Mouse (Mus musculus) liver (tissue): ENCODE measurements at regions not wholly inside any gene's neighbourhood (a gene's known extent, or its start where the extent isn't known, plus 50 kb on each side); places are given as distances from the start of the nearest gene placed in this dataset.

Experiments
- DNase-seq: peaks from one replicate; pipeline ENCODE4 v3.0.0-alpha.2; 2020; ENCODE audit warnings: mixed read lengths

DNA sequence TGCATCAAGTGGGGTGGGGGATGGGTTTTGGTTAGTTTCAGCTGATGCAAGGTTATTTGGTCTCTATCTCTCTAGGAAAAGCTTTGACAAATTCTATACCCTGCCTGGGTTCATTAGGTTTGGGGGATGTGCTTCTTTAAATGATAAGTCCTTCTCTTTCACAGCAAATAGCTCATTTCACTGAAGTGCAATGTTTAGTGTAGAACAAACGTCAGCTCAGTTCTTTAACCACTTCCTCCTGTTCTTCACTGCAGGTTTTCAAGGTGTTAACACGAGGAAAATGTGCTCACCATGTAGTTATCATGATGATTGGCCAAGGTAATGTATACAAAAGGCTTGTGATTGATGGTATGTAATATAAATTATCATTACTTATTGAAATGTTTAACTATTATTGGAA lies 659.5 kb upstream of the A1bg start:
- no peak for DNase-seq

DNA sequence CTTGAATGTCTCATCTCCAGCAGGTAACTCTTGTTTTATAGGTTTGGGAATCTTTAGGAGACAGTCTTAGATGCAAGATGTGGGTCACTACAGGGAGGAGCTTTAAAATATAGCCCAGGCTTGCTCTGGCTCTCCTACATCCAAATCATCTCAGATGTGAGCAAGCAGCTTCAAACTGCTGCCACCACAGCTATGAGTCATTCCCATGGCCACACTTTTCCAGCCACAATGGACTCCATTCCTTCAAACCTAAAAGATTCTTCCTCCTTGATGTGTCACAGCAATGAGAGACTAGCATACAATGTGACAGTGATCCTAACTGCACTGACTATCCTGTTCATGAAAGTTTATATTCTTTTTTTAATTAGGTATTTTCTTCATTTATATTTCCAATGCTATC lies 640.5 kb upstream of the A1bg start:
- DNase-seq: no peak

DNA sequence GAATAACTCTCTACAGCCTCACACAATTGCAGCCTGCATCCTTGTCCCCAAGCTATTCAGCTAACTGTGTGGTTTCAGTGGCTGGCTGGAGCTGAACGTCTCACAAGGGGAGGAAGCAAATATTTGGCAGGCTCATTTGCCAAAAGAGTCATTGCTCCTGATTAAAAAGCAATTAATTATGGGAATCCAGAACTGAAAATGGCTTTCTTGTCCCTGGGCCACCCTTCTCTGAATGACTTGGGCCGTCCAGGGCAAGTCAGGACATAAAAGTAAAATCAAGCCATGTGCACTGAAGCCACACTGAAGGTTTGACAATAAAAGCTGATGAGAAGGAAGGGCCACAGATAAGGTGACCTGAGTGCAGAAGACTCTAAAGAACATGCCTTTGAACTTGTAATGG lies 639.4 kb upstream of the A1bg start:
- DNase-seq: no peak

DNA sequence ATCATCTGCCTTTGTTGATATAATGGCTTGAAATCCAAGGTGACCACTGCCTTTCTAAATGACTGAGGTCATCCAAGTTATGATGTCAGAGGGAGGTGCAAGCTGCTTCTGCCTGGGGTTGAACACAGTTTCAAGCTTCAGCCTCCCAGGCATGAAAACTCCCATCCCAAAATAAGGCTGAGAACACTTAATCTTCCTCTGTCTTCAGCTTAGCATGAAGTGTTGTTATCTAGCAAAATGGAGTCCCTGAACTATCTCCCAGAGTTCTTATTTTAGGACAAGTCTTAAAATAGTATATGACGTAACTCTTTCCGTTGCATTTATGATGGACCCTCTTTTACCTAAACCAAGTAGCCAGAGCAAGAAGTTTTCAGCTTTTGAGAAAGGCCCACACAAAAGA lies 631.1 kb upstream of the A1bg start:
- no peak for DNase-seq

DNA sequence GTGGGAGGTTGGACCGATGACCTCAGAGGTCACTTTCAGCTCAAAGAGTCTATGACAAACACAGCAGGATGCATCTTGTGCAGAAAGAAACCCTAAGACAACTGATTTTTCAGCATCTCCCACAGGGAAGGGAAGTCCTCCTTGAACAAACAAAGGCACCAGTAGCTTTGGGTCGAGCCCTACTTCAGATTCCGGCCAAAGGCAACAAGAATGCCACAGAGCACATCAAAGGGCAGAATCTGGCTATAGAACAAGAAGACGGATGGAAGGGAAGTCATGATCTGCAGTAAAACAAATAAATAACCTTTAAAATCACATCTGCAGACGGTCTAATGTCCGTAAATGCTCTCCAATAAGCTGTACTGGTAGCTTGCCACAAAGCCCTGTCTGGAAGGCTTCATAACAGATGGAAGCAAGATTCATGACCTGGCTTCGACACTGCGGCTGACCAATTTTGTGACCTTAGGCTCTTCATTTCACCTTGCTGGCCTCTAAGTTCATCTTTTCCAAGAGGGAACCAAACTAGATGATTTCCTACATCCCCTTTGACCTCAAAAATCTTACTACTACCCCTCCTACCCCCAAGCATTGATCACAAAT lies 630.4 kb upstream of the A1bg start:
- DNase-seq: no peak

DNA sequence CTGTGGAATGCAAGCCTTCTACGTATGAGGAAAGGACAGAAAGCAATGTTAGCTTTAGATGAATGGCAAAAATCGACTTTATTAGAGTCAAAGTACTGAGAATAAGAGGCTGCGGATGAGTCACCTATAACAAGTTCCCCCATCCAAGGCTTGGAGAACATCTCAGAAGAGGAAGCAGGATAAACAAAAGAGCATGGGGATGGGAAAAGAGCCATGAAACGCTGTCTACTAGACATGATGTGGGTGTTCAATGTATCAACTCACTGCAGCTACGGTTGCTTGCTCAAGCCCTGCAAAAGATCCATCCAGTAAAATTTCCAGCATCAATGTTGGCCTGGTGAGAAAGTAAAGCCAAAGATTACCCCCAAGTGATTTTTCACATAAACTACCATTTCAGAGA lies 628.4 kb upstream of the A1bg start:
- no peak for DNase-seq

DNA sequence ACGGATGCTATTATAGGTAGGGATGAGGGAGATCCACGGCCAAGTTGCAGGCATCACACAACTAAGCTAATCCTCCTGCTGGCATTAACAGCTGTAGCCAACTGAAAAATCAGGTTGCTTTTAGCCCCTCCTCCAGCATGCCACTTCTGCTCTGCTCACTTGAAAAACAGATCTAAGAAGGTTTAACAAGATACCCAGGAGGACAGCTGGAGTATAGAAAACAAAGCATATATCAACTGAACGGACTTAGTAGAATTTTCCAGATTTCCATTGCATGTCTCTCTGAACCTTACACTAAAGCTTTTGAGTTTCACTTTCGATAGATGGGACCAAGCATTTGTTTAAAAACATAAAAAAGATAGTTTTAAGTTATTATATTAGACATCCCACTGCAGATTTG lies 625.6 kb upstream of the A1bg start:
- no peak for DNase-seq

DNA sequence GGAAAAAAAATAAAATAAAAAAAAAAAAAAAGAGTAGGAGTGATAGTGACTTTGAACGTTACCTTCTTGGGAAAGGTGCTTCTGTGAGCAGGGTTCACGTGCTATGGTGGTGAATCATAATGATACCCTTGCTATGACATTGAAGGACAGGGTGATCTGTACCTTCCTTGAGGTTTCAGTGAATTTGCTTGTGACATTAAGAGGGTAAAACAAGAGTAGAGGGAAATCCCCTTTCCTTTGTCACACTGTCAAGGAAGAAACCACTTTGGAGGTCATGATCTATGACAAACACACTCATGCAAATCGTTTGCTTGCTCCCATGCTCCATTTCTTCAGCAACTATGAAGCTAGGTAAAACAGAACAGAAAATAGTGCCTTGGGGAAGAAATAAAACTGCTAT lies 623.8 kb upstream of the A1bg start:
- no peak for DNase-seq

DNA sequence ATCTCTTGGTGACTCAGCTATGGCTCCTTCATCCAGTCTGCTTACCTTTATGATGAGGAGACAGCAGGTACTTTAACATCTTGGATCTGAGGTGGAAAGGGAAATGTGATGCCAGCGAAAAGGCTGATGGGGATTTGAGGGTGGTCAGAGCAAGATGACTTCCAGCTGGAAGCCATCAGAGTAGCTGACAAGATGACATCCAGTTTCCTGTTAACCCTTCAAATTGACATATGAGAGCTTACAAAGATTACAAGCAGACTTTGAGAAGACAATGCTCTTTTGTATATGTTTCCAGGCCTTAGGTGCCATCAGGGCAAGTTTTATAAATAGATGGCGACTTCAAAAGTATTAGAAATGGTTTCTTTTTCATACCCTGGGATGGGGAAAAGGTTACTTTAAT lies 621.3 kb upstream of the A1bg start:
- no peak for DNase-seq

DNA sequence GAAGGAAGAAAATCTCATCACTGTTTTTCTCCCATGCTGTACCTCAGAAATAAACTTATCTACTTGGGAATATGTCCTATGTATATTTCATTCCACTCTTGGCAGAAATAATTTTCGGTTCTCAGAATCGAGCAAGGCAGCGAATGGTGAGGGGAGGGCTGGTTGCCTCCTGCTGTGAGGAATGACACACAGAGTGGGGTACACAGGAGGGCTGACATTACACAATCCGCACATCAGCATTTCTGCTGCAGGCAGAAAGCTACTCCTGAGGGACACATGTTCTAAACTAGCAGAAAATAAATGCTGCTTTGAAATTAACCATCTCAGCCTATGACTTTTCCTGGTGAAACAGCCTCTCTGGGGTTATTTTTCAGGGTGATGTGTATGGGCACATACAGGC lies 618.8 kb upstream of the A1bg start:
- no peak for DNase-seq

DNA sequence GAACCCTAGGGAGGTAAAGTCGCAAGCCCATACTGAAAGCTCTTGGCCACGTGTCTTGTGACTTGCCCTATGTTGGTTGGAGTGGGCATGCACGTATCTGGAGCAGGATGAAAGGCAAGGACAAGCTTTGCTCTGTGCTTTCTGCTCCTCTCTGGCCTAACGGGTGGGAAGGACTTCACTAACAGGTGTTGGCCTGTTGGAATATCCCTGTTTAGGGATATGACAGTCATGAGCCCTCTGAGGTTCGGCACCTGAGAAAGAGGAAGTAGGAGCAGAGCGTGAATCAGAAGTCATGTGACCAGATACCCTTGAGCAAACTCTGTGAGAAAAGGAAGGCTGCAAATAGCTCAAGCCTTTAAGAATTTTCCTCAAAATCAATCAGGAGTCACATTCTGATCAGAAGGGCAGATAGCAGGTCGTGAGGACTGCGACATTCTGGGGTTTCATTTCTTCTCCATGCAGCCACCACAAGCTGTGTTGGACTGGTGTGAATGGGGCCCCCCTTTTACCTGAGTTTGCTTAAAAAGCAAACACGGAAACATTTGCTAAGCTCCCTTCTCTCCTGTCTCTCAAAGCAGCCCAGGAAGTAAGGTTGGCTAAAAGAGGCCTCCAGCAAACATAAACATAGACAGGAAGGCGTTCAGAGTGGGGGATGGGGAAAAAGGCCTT lies 618.1 kb upstream of the A1bg start:
- DNase-seq: no peak

DNA sequence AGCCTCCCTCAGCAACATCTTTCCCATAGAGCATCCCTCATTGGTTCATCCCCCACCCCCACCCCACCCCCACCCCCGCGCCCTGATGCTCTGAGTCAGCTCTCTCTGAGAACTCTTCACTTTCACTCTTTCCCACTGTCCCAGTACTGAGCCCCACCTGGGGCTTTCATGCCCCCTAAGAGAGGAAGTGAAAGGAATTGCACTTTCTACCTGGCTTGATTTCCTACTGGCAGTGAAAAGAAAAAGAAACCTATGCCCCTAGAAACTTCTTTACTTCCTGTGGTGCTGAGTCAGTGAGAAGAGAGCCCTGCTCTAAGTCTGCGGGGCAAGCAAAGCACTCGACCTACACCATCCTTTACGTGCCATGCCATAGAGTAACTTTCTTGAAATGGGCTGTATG lies 616.1 kb upstream of the A1bg start:
- DNase-seq: no peak

DNA sequence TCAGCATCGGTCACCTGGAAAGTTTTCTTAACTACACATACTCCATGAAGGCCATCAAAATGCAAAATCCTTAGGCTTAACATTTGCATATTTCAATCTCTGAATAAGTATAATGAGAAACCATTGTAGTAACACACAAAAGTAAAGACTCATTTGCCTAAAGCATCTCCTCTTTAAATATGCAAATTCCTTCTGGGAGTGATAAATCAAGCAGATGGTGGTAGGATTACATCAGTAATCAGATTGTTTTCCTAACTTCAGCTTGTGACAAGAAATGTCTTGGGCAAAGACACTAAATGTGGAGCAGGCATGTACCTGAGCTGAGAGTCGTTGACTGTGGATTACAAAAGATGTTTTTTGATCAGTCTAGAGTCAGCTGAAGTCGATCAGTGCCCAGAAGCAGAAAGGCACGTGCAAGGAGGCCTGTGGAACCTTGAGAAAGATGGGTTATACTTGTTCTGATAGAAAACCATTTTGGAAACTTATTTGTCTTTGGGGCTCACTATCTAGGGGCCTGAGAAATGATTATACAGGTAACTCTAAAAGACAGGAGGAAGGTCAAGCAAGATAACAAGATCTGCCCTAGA lies 615.5 kb upstream of the A1bg start:
- DNase-seq: no peak

DNA sequence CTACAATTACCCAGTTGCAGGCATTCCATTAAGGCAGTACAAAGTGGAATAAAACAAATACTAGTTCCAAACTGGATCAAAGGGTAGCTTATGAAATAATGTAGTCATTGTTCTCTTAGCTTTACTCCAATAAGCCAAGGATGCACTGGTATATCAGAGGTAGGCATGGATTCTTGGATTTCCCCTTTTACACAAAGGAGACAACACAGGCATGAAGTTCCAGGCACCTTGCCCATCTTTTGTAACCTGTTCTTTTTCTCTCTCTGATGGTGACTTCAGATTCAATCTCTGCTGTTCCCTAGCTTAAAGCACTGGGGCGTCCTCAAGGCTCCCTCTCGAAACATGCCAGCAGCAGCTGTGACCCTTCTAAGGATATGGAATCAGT lies 613.5 kb upstream of the A1bg start:
- DNase-seq: no peak

DNA sequence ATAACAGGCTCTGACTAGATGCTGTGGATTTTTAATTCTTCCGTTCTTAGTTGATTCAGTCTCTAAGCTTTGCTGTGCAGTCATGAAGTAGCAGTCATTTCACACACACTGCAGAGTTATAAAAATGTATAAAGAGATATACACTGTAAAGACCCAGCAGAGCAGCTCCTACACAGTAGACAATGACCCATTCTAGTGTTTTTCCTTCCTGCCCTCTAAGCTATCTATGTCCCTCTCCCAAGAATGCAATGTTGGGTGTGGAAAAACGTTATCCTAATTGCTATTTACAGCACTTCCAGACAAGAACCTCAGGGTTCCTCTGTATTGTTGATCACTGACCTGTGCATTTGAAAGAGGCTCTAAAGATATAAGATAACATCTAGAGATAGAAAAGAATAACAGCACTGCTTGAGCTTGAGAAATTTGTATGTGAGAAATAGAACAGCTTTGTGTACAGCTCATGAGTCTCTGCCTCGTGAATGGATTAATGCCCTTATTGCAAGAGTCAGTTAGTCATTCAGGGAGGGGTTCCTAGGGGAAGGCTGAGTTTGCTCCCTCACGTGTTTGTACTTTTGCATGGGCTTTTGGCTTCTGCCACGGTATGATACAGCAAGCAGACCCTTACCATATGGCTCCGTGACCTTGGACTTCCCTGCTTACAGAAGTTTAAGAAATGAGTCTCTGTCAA lies 613.0 kb upstream of the A1bg start:
- no peak for DNase-seq

DNA sequence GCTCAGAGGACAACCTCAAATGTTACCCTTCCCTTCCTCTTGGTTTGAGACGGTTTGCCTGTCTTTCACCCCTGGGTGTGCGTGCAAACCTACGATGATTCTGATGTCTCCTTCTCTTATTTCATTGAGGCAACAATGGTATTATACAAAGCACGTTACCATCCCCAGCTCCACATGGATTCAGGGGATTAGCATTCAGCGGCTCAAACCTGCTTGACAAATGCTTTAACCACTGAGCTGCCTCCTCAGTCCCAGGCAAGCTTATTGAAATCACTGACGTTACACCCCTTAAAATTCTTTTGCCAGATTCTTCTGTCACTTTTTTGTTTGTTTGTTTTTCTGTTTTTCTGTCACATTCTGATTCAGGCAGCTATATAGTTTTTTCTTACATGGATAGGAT lies 612.4 kb upstream of the A1bg start:
- no peak for DNase-seq

DNA sequence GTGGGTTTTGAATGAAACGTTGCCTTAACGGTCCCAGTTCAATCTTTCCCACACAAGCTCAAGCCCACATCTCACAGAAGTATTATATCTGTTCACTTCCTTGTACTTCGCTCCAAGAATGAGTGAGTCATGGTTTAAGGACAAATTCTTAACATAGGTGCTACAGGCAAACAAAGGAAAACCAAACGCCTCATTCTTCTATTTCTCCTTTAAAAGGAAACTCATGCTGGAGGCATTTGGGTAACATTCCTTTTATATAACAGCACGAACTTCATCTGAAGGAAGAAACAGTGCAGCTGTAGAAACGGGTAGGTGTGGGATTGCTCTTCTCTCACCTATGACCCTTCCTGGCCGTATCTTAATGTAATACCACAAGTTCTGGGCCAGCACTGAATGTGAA lies 610.0 kb upstream of the A1bg start:
- DNase-seq: no peak

DNA sequence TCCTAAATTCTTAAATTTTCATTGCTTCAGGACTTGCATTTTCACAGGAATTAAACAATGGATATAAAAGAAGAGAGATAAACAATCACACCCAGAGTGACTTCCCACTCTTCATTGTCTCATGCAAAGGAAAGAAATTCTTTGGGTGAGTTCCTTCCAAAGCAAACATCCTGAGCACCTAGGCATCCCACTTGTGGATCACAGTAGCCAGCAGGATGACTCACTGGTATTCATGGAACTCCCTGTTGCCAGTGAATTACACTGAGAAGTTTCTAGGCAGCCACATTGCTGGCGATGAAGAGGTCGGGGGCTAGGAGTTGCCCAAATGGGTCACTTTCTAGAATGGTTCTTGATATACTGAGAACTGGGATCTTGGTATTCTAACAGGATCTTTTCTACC lies 609.2 kb upstream of the A1bg start:
- DNase-seq: no peak

DNA sequence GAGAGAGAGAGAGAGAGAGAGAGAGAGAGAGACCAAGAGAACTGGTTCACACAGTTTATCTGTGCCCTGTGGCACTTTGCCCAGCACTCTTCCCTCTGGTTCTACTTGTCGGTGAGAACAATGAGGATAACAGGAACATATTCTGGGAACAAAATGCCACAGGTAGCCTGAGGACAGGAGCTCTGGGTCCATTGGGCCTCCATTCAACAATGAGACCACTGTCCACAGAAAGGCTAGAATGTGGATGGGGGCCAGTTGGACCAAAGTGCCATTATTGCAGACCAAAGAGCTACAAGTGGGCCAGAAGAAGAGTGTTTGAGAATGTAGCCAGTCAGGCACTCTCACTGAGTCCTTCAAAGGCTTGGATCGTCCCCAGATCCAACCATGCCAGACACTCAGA lies 600.2 kb upstream of the A1bg start:
- no peak for DNase-seq

DNA sequence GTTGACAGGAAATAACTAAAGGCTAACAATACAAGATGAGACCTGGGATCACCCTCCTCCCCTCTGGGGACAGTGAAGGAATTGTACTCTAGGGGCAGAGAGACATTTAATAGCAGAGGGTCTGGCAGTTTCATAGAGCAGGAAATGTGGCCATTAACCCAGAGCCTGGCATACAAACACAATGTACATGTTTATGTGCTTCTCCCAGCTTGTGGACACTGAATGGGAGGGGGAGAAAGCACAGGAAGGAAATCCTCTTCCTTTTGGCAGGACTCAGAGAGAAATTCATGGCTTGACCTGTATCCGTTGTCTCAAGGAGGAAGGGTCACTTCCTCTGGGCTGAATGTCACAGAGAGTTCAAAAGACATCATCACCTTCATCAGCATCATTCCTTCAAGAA lies 594.5 kb upstream of the A1bg start:
- DNase-seq: no peak

DNA sequence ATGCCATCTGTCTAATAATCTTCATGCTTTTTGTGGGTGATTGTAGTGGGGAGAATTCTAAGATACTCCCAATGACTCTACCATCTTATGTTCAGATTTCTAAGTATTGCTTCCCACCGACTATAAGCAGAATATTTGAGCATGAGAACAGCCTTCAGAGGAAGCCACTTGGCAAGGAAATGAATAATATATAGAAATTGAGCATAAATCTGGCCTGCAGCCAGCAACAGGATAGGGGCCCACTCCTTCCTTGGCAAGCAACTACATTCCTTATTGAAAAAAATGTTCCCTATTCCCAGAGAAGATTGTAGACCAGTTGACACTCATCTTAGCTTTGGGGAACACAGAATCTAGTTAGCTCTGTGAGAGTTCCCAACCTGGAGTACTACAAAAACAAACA lies 591.5 kb upstream of the A1bg start:
- DNase-seq: peak; percentile 21

DNA sequence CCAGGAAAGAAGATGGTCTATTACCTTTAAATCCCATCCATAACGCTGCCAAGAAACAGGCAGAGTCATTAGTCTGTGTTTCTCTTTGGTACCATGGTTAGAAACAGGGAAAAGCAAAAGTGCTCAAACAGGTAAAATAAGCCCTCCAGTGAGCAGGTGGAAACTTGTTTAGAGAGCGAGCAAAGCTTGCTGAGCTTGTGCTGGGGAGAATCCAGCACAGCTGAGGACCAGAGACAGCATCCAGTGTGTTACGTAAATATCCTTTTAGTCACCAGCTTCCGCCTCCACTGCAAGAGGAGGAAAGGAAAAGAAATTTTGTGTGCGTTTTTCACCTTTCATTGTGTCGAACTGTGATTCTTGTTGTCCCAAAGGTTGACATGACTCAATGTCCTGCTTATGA lies 586.0 kb upstream of the A1bg start:
- DNase-seq: no peak

DNA sequence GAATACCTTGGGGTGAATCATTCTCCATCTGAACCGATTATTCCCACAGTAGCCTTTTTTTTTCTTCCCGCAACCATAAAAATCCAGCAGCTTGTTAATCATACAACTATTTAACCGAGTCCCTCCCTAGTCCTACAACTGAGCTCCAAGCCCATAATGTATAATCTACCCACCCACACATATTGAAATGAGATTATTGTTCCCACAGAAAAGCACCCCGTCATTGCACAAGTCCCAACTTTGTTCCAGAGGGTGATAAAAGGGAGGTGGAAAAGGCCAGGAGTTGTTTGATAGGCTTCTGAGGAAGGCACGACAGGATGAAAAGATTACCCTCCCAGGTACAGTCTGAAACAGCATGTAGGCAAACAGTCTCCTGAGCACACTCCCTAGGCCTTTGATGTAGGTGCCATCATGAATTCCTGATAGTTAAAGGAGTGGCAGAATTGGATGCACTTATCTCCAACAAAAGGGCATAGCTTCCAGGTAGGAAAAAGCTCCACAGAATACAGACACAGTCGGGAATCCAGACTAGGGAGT lies 583.6 kb upstream of the A1bg start:
- no peak for DNase-seq

DNA sequence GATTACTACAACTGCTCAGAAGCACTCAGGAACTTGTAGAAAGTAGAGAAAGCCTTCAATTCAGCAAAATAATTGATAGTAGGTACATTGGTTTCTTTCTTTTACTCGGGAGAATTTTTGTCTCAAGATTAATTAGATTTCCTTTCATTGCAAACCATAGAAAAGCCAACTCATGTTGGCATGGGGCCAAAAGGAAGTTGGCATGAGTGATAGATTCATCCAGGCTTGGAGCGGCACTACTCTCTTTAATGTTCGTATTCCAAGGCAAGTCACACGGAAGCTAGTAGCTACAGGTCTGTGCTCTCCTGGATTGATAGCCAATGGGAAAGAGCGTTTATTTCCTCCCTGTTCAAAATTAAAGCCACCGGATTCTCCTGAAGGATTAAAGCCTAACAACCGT lies 580.6 kb upstream of the A1bg start:
- DNase-seq: no peak
